Mouse (Mus musculus) WW6 (cell line): ENCODE data around the gene Scarb2.
A peak's percentile ranks its signal among the peaks of the same experiment; 100 is the strongest.

ENCODE experiments used
- DNase-seq: peaks from one replicate; pipeline ENCODE4 v3.0.0-alpha.2; 2013; ENCODE audit warnings: low read depth, low spot score

Gene Scarb2

GRCm38 (mm10) chr5:92438540-92438939, 68.1 kb downstream of the Scarb2 start:
- DNase-seq: no peak

- peak; percentile 92 for DNase-seq
These were observed 71.5 kb downstream of the Scarb2 start, which contains the start of gene Nup54 for GRCm38 (mm10) chr5:92435025-92435584. Gene Nup54, minus strand, starts transcription at chr5:92435219.

GRCm38 (mm10) chr5:92434571-92434985, 72.1 kb downstream of the Scarb2 start:
- peak; percentile 16 for DNase-seq

GRCm38 (mm10) chr5:92434070-92434469, 72.6 kb downstream of the Scarb2 start:
- DNase-seq: no peak

- DNase-seq: no peak
These were observed 75.0 kb downstream of the Scarb2 start for GRCm38 (mm10) chr5:92431611-92432010.

- DNase-seq: no peak
These were observed 75.9 kb downstream of the Scarb2 start for GRCm38 (mm10) chr5:92430723-92431122.

- no peak for DNase-seq
These were observed 82.5 kb downstream of the Scarb2 start for GRCm38 (mm10) chr5:92424126-92424525.

- DNase-seq: no peak
These were observed 92.7 kb downstream of the Scarb2 start for GRCm38 (mm10) chr5:92413982-92414375.

GRCm38 (mm10) chr5:92413271-92413981, 93.2 kb downstream of the Scarb2 start:
- no peak for DNase-seq

- no peak for DNase-seq
These were observed 95.0 kb downstream of the Scarb2 start for GRCm38 (mm10) chr5:92411461-92412140.

- no peak for DNase-seq
These were observed 96.1 kb downstream of the Scarb2 start for GRCm38 (mm10) chr5:92410486-92410885.

GRCm38 (mm10) chr5:92409361-92410155, 97.1 kb downstream of the Scarb2 start:
- no peak for DNase-seq

- DNase-seq: no peak
These were observed 102.3 kb downstream of the Scarb2 start for GRCm38 (mm10) chr5:92404400-92404678.

- DNase-seq: no peak
These were observed 102.9 kb downstream of the Scarb2 start for GRCm38 (mm10) chr5:92403562-92404399.

GRCm38 (mm10) chr5:92402816-92403215, 103.8 kb downstream of the Scarb2 start:
- DNase-seq: no peak

GRCm38 (mm10) chr5:92398153-92398552, 108.5 kb downstream of the Scarb2 start:
- peak; percentile 46 for DNase-seq

- no peak for DNase-seq
These were observed 110.2 kb downstream of the Scarb2 start for GRCm38 (mm10) chr5:92396476-92396875.

- no peak for DNase-seq
These were observed 110.9 kb downstream of the Scarb2 start for GRCm38 (mm10) chr5:92395764-92396163.

- no peak for DNase-seq
These were observed 112.8 kb downstream of the Scarb2 start for GRCm38 (mm10) chr5:92393863-92394262.

GRCm38 (mm10) chr5:92392542-92392941, 114.1 kb downstream of the Scarb2 start:
- DNase-seq: no peak
